Mouse (Mus musculus): ENCODE measurements around the gene Ccp110.

The Ccp110 gene

DNA sequence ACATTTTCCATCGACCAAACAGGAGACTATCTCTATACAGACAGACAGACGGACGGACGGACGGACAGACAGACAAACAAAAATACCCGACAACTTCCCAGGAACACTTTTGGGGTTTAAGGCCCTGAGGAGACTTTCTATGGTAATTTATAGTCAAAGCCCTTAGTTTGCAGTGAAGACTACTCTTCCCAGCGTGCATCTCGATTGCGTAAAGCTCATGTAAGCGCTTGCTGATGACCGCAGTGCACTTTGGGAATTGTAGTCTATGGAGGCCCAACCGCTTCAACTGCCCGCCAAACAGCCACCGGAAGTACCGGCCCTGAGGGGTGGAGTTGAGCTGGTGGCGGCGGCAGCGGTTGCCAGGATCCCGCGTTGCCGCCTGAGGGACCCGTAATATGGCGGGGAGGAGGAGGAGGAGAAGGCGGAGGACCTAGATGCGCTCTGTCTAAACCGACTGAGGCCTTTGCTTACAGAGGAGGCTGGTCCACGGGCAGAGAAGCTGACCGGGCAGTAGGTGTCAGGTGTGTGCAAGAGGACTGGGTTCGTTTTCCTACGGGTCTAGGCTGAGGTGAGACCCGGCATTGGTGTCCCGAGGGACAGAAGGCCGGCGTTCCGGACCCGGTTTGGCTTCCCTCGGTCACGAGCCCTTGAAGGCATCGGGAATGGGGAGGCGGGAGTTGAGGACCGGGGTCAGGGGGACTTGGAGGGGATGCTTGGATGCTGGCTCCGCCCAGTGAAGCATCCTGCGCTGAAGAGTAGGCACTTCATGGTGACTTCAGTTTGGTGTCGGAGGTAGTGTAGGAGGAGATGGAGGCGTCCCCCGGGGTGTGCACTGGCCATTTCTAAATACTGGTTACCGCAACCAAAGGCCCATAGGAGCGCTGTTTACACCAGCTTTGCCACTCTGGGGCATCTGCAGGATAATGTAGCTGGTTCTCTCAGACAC is at the start of gene Ccp110:
Gene Ccp110, plus strand, starts transcription at position 325 of the 946 bp plus-strand sequence.
- peak; percentile 94 for DNase-seq (ENCODE audit: low spot score)

DNA sequence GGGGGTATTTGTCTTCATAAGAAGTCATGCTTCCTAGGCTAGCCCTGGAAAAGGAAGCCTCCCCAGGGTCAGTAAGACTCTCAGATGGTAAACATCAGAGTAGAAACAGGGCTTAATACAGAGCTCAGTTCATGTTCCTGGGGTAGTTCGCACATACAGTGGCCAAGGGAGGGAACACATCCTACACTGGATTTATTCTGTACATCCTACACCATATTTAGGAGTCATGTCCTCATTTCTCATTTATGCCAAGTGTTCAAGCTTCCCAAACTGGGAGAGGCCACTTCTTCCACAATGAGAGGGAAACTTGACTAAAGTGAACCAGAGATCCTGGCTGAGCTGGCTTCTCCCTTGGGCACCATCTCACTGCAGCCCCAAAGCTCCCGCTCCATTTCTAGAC is 44.6 kb upstream of the Ccp110 start:
- no peak for DNase-seq (ENCODE audit: low spot score)

DNA sequence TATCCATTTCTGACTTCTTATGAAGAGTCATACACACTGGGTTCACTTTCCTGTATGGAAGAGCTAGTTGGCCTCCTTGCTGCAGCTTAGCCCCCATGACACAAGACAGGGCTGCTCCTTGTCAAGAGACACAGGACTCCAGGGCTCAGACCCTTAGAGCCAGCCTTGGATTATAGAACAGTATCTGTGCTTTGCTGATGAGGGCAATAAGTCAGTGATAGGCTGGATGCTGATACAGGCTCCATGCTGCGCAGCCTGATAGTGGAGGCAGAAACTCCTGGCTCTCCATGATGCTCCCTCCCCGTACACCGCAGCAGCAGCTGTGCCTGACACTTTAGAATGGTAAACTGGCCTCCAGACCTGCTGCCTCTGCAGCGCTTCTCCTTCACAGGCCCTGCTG is 42.2 kb upstream of the Ccp110 start:
- no peak for DNase-seq (ENCODE audit: low spot score)

DNA sequence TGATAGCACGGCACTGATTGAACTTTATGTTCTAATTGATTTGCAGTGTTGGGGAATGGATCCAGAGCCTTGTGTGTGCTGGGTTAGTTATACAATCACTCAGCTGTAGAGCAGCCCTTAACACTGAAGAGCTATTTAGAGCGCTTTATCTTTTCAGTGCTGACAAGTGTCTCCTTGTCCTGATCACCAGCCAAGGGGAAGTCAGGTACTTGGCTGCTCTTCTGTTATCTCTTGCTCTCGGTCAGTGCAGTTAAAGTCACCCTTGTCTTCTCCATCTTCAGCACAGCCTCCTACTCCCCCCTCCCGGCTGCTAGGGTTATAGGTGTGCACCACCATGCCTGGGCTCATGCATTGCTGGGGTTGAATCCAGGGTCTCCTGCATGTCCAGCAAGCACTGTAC is 35.5 kb upstream of the Ccp110 start:
- DNase-seq (ENCODE audit: low spot score): no peak

DNA sequence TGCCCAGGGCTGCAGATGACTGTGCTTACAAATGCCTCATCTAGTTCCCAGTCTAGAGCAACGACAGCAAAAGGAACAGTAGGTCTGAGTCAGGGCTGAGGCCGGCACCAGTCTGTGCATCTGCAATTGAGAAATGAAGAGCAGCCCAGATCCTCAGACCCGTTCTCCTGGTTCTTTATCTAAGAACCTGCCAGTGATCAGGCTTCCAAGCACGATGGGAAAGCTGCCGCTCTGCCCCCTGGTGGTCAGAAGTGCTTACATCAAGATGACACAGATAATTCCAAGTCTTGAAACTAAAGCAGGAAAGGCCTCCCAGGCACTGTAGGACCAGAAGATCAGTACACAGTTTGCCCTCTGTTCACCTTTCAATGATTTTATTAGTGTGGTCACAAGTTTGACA is 24.2 kb upstream of the Ccp110 start:
- peak; percentile 35 for DNase-seq (ENCODE audit: low spot score)

DNA sequence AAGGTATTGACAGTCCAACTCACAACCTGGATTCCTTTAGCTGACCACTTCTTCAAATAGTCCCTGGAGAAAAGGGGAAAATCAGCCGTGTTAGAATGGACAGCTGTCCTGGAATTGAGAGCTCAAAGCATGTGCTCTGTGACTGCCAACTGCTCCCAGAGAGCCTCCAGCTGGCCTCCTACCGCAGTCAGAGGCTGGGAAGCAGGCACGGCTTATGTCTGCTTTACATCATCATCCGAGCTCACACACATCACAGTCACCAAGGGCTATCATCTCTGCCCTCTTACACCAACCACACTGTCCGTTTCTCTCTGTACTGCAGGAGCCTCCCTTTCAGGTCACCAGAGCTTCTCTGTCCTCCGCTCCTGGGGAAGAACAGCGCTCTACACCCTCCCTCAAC is 23.3 kb upstream of the Ccp110 start:
- DNase-seq (ENCODE audit: low spot score): no peak

DNA sequence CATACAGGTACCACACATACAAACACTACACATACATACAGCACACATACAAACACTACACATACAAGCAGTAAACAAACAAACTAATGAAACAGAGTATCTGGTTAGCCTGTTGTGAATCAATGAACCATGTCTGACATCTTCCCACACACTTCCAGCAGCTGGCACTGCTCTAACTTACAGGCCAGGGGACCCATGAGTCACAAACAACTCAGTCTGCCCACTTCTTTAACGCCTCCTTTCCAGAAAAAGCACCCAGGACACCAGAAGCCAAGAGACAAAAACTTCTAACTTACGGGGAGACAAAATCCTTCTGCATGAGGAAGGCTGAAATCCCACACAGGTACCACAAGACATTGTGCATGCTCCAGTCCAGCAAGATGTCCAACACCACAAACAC is 21.1 kb upstream of the Ccp110 start:
- DNase-seq (ENCODE audit: low spot score): no peak

DNA sequence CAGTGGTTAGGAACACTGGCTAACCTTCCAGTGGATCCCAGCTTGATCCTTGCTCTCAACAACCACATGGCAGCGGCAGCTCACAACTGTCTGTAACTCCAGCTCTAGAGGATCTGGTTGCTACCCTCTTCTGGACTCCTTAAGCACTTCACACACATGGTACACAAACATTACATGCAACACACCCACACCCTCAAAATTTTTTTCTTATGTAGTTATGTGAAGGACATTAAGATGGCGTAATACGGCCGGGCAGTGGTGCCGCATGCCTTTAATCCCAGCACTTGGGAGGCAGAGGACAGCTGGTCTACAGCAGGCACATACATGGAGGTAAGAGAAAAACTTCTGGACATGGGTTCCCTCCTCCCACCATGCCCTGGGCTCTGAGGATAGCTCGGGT is 16.2 kb upstream of the Ccp110 start:
- DNase-seq (ENCODE audit: low spot score): no peak

DNA sequence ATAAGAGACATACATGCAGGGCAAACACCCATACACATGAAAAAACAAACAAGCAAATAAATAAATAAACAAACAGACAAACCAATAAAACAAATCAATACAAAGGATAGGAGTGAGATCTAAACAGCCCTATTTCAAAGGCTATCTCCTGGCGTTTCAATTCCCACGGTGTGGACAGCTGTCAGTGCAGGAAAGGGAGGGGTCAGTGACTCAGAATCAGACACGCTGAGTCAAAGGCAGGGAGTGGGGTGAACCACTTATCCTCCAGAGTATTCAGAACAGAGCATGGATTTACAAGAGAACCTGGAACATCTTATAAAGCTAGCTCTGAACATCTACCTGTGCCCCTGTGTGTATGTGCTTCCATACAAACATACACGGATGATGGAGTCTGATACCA is 15.2 kb upstream of the Ccp110 start:
- DNase-seq (ENCODE audit: low spot score): no peak

DNA sequence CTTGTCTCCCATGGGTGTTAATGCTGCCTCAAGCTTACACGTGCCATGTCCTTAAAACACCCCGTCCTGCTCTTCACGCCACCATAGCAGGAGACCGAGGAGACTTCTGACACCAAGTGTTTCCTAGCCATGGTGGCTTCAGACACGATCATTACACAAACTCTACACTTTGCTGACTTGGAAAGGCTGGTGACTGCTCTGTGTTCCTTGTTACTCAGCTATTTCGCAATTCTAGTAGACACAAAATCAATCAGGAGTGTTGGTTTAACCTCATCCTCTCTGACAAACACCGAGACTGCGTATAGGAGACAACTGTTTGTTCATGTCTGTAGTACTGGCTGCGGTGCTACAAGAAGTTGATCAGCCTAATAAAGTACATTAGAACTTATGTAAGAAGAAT is 13.5 kb upstream of the Ccp110 start:
- no peak for DNase-seq (ENCODE audit: low spot score)

DNA sequence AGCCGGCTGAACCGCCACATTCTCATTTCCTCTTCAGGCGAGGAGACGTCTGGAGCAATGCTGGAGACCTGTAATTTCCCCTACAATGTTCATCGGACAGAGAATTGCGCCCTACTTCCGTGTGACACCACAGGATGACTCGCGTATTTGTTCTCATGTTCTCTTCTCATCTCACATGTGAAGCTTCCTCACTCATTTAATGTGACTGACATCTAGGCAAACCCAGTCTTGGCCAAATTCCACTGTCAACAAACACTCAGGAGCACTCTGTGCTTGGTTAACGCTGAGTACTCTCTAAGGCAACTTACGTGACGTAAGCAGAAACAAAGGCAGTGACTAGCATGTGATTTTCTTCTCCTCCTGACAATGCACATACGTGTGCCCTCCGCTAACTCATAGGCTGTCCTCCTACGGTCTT is 9.2 kb upstream of the Ccp110 start:
- no peak for DNase-seq (ENCODE audit: low spot score)

DNA sequence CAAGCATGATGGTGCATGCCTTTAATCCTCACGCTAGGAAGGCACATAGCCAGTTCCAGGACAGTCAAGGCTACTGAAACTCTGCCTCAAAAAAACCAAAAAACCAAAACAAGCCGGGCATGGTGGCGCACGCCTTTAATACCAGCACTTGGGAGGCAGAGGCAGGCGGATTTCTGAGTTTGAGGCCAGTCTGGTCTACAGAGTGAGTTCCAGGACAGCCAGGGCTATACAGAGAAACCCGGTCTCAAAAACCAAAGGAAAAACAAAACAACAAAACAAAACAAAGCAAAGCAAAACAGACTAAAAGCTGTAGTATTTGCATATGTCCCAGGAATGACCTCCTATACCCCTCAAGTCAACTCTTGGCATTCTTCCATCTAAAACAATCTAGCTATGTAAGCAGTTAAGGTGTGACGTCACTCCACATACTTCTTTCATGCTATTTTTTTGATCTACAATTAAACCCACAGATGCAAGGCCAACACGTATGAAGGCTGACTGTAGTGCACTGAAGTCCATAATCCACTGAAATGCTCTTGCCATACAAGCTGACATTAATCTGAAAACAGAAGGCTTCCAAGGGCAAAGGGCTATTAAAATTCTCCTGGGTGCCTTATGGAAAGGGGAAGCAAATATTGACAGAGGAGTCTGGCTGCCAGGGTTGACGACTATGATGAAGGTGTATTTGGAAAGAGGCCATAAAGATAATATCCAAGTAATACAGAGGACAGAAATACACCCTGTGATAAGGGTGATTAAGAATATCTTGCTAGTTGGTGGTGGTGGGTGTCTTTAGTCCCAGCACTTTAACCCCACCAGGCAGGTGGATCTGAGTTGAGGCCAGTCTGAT is 8.1 kb upstream of the Ccp110 start:
- peak; percentile 6 for DNase-seq (ENCODE audit: low spot score)

DNA sequence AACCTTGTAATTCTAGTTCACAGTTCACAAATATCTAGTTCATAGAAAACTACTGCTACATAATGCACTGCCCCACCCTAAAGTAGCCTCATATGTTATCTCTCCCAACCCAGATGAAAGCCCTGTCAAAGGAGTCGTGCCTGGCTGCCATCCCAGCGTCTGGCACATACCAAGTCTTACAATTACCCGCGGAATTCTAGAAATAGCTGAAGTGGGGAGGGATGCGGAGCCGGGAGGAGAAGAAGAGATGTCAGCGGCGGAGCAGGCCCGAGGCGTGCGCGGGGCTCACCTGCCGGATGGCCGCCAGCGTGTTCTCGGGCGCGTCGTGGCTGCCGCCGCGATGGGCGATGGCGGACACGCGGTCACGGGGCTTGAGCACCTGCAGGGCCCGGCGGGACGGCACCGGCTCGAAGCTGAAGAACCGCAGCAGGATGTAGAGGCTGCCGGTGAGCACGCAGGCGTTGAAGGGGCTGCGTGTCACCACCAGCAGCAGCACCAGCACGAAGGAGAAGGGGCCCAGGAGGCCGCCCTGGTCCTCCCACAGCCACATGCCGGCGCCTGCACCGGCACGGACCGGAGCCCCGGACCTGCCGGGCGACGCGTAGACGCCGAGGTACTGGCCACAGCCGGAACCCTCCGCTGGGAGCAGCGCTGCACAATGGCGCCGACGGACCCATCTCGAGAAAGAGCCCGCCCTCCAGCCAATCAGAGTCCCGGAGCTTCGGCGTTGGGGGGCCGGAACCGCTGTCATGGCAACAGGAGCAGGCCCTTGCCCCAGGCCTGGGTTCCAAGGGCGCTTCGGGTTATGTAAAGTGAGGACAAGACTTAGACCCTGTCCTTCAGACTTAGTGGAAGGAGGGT is 7.0 kb upstream of the Ccp110 start, which contains the start of gene Gde1:
Gene Gde1, minus strand, starts transcription at position 678 of the 861 bp plus-strand sequence.
- peak; percentile 86 for DNase-seq (ENCODE audit: low spot score)

DNA sequence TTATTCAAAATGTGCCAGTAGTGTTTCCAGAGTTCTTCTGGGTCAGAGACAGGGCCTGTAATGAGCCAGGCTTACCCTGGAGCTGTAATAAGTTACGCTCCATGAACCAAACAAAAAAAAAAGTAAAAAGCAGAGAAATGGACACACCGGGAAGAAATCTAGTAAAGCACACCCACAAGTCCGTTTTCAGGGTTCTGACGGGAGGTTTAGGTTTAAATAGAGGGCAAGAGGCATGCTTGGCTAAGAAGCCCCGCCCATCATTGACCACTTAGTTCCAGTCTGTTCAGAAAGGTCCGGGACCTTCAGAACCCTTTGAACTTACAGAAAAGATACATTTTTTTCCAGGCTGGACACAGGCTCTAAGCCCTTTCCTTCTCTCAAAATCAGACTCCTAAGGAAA is 6.3 kb upstream of the Ccp110 start:
- DNase-seq (ENCODE audit: low spot score): no peak

DNA sequence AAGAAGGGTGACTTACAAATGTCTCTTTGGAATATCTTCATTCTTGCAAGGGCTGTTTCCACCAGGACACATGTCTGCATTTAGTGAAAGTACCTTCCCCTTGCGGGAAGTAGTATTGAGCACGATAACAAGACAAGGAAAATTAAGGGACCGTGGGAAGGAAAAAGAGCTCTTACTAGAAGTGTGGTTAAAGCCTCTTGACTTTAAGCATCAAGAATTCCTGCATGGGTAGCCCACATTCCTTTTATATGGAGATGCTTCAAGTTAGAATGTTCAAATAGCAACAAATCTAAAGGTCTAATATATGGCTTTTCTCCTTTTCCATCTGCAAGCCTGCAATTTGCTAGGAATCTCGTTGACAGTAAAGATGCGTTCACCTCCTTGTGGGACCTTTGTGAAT is 5.9 kb upstream of the Ccp110 start:
- no peak for DNase-seq (ENCODE audit: low spot score)

DNA sequence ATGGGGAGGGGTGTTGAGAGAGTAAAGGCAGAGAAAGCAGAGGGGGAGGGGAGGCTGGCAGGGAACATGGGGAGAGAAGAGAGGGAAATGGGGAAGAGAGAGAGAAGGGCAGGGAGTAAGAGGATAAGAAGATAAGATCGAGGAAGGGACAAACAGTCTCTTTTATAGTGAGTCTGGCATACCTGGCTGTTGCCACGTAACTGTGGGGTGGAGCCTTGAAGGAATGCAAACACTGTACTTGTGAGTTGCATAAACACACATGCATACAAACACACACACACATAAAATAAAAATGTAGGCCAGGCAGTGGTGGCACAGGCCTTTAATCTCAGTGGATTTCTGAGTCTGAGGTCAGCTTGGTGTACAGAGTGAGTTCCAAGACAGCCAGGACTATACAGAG is 5.1 kb upstream of the Ccp110 start:
- no peak for DNase-seq (ENCODE audit: low spot score)

DNA sequence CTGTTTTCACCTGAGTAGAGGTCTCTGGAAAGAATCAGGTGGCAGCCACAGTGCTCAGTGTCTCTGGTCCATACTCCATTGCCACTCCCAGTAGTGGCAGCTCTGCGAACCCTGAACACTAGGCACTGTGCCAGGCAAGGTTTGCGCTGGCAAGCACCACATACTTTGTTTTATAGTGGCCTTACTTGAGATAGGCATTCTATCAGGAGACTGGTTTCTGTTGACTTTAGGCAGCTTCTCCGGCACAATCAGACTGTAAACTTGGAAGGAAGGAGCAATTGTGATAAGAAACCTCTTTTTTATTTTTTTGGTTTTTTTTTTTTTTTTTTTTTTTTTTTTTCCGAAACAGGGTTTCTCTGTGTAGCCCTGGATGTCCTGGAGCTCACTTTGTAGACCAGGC is 4.3 kb upstream of the Ccp110 start:
- no peak for DNase-seq (ENCODE audit: low spot score)

DNA sequence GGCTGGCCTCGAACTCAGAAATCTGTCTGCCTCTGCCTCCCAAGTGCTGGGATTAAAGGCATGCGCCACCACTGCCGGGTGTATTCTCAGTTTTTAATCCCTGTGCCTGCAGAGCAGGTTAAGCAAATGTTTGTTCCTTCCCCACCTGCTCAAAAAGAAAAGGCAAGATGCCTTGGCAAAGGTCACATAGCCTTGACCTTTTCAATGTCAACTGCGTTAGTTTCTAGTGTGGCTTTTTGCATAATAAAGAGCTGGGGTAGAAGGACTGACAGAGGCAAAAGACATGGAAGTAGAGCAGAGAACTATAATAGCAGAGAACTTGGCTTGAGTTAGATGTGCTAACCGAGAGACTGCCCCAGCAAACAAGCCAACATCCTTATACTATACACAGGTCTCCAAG is 1.6 kb upstream of the Ccp110 start:
- no peak for DNase-seq (ENCODE audit: low spot score)

DNA sequence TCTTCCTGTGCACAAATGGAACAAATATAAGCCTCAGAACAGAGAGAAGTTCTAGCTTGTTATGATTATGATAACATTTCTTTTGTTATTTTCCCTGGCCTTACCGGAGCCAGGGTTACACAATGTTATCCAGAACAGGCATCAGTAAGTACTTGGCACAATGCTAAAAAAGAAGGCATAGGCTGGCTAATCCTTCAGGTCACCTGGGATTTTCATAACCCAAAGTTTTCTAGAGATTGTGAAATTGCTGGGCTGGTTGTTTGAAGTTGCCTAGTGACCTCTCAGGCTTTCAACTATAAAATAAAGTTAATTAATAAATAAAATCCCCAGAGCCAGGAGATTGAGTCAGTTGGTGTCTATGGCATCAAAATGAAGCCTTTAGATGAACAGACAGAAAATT is 2.5 kb downstream of the Ccp110 start:
- no peak for DNase-seq (ENCODE audit: low spot score)

DNA sequence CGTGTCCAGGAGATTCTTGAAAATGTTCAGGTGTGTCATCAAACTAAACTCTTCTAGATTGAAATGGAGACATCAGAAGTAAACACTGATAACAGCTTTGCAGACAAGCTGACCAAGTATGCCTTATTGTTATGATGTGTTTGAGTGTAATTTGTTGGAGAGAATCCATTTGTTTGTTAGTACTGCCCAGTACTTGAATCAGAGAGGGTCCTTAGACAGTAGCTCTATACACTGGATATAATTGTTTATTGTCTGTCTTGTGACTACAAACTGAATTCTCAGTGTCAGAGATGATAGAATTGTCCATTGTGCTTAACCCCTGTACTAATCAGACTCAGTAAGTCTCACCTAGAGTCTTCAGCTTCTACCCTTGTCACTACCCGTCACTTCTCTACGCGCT is 5.7 kb downstream of the Ccp110 start:
- DNase-seq (ENCODE audit: low spot score): no peak

DNA sequence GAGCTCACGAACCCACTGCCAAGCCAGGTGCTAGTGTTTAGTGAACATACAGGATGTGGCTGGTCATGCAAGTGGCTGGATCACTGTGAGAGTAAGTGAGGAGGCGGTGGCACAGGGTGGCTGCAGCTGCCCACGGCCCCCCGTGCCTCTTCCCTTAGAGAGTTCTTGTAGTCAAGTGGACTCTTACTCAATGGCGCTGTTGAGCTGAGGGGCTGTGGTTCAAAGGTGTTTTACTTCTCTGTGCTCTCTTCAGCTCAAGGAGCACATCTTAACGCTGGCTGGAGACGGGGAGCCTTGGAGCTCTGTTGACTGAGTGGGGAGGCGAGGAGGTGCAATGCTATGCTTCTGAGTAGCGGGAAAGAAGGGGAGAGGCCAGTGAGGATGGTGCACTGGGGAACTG is 11.6 kb downstream of the Ccp110 start:
- DNase-seq (ENCODE audit: low spot score): no peak

DNA sequence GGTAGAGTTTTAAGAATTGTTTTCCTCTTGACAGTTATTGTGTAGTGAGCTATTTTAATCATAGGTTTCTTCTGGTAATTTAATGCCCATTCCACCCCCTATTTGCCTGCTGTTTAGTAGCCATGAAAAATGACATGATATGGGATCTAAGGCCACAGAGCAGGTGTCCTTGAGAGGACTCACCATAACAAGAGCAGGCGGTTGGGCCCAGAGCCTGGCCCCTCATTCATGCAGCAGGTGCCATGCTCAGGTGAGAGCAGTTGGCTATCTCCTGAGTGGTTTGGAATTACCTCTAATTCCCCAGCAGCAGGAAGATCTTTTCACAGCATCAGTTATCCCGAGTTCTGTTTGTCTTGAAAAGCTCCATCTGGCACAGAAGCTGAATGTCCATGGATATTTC is 13.1 kb downstream of the Ccp110 start:
- DNase-seq (ENCODE audit: low spot score): no peak
